Mouse (Mus musculus): ENCODE measurements around the gene Amotl1.

GRCm38 (mm10) chr9:14668382-14668781 is 23.5 kb upstream of the Amotl1 start:
- TF ChIP-seq POLR2A (IDR thresholded peaks at IDR 0.05; ENCODE audit: low read depth, low read length) (no peak), CTCF (conservative IDR thresholded peaks at IDR 0.05; ENCODE audit: insufficient read depth, insufficient read length, low read depth, low read length) (no peak)

Data from kidney, adult 2 months (tissue).